Mouse (Mus musculus) liver (tissue): ENCODE measurements at regions not wholly inside any gene's neighbourhood (a gene's known extent, or its start where the extent isn't known, plus 50 kb on each side); places are given as distances from the start of the nearest gene placed in this dataset.
"Not testable (repeated sequence)": the region's sequence is repeated elsewhere in the genome, so short reads cannot be mapped to it uniquely, and the experiment has no call there.

ENCODE experiments used
- DNase-seq: peaks from one replicate; pipeline ENCODE4 v3.0.0-alpha.2; 2020; ENCODE audit warnings: mixed read lengths

- DNase-seq, result no peak
Observed at GRCm38 (mm10) chr12:114009391-114009790, 465.7 kb downstream of the Adam6a start.

- peak; percentile 3 for DNase-seq
Observed at GRCm38 (mm10) chr12:114012860-114013259, 469.2 kb downstream of the Adam6a start.

GRCm38 (mm10) chr12:114037011-114037410, 493.3 kb downstream of the Adam6a start:
- not testable (repeated sequence) for DNase-seq

- DNase-seq, result peak; percentile 3
Observed at GRCm38 (mm10) chr12:114047991-114048390, 504.3 kb downstream of the Adam6a start.

GRCm38 (mm10) chr12:114053341-114053740, 509.6 kb downstream of the Adam6a start:
- DNase-seq, result no peak

- DNase-seq, result no peak
Observed at GRCm38 (mm10) chr12:114059615-114060014, 515.9 kb downstream of the Adam6a start.

- DNase-seq, result no peak
Observed at GRCm38 (mm10) chr12:114067166-114067565, 523.5 kb downstream of the Adam6a start.

- not testable (repeated sequence) for DNase-seq
Observed at GRCm38 (mm10) chr12:114108731-114109130, 565.0 kb downstream of the Adam6a start.

- no peak for DNase-seq
Observed at GRCm38 (mm10) chr12:114134897-114135296, 591.2 kb downstream of the Adam6a start.

GRCm38 (mm10) chr12:114148779-114149178, 605.1 kb downstream of the Adam6a start:
- no peak for DNase-seq

GRCm38 (mm10) chr12:114172305-114172704, 628.6 kb downstream of the Adam6a start:
- DNase-seq, result no peak

GRCm38 (mm10) chr12:114199521-114199920, 655.8 kb downstream of the Adam6a start:
- DNase-seq, result no peak

- no peak for DNase-seq
Observed at GRCm38 (mm10) chr12:114222541-114222940, 678.8 kb downstream of the Adam6a start.
